Mouse (Mus musculus) olfactory bulb, adult 2 months (tissue): ENCODE measurements around the gene Gm6904.

Source experiments
- CTCF ChIP-seq: fragments of 200-500 bp; IDR thresholded peaks from 2 replicates; pipeline ENCODE4 v1.5.1; 2012; ENCODE audit warnings: low read depth, mild to moderate bottlenecking, low read length, moderate library complexity; ENCODE audit not compliant: insufficient read depth
- POLR2A ChIP-seq: fragments of 200-500 bp; IDR thresholded peaks from 2 replicates; pipeline ENCODE4 v1.6.1; 2012; ENCODE audit warnings: mild to moderate bottlenecking, low read depth, low read length, moderate library complexity; ENCODE audit not compliant: insufficient read depth

- TF ChIP-seq CTCF (no peak), POLR2A (no peak)
Measured at GRCm38 (mm10) chr14:59209816-59210215, 50.2 kb downstream of the Gm6904 start.
